Mouse (Mus musculus) adrenal gland (tissue): Measurements from ENCODE around the gene Arntl.
"Not testable (repeated sequence)": the region's sequence is repeated elsewhere in the genome, so short reads cannot be mapped to it uniquely, and the experiment has no call there.

Experiments used
- intact Hi-C: fragments of 180-260 bp; cut with DNase I; formaldehyde crosslinking; loops from one replicate; pipeline ENCODE4 v1.15.1; 2025

The Arntl gene

DNA sequence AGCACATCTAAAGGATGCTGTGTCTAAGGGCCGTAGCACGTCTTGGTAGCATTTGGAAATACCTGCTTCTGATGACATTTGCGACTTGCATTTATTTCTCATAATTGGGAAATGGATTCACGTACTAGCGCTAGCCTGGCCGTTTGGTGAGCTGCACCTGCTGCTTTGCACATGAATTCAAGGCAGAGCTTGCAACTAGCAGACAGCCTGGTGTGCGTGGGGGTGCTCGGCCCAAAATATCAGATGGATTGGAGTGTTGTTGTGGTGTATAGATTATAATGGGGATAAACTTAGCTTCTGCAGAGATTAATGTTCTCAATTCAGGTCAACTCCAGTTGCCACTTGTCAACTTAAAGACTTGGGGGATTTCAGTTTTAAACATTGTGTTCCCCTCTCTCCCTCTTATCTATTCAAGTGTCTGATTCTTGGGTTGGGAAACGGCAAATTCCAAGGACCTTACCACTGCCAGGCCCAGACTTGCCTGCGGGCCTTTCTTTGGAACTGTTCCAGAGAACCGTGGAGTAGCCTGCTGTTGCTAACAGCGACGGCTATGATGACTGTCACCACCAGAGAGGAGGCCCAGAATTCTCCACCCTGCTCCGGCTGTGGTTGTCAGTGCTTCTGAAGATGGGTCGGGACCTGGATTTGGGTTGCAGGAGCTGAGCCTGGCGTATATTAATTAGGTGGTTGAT is 42.0 kb downstream of the Arntl start:
- intact Hi-C loops = no loop called here

DNA sequence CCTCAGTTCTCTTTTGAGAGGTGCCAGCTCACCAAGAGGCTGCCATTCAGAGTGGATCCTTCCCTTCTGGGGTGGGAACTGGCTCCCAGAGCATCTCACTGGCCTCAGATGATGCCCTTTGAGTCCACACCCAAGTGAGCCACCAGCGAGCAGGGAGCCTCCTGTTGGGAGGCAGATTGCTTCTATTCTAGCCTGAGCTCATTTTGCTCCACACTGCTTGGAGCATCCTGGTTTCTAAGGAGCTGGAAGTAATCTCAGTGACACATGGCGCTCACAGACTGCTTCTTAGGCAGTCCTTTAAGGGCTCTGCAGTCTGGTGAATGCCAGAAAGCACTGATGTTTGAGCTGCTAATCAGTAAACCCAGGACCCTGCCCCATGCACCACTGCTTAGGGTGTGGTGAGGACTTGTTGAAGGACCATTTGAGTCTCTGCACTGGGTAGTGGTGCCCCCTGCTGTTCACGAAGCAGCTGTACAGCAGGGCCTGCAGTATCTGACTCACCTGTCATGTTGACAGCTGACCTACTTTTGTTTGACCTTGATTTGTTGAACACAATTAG is 43.2 kb downstream of the Arntl start:
- intact Hi-C loops = loop anchor here (5.0 kb wide), 2 partner anchors 43 to 108 kb away; partner anchors contain the start of gene Arntl

DNA sequence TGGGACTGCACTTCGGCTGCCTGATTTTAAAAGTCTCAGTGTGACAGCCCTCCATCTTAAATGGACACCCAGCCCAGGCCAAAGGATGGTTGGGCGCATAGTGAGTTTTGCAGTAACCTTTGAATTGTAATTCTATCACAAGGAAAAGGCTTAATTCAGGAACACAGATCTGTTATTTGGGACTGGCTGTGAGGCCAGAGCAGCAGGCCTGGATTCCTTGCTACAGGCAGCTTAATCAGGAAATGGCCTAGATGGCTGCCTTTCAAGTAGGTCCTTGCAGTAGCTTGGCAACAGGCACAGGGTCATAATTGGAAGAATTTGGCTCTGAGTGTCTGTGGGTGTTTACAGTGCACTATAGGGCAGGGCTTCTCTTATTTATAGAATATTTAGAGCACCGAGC is 43.7 kb downstream of the Arntl start:
- intact Hi-C loops = loop anchor here (5.0 kb wide), 2 partner anchors 44 to 109 kb away; partner anchors contain the start of gene Arntl

DNA sequence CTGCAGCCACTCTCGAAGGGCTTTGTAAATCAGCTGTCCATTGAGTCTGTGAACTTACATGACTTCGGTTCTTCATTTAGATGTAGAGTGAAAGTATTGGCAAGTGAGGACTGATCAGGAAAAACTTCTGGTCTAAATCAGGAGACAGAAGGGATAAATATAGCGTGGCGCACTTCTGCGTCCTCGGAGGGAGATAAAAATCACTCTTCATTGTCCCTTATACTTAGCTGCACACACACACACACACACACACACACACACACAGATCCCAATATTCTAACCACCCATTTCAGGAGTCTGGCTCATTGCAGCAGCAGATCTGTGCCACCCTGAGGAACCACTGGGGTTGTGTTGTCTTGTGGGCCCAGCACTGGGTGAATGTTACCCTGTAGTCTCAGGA is 44.3 kb downstream of the Arntl start:
- intact Hi-C loops = loop anchor here (5.0 kb wide), 2 partner anchors 44 to 109 kb away; partner anchors contain the start of gene Arntl

DNA sequence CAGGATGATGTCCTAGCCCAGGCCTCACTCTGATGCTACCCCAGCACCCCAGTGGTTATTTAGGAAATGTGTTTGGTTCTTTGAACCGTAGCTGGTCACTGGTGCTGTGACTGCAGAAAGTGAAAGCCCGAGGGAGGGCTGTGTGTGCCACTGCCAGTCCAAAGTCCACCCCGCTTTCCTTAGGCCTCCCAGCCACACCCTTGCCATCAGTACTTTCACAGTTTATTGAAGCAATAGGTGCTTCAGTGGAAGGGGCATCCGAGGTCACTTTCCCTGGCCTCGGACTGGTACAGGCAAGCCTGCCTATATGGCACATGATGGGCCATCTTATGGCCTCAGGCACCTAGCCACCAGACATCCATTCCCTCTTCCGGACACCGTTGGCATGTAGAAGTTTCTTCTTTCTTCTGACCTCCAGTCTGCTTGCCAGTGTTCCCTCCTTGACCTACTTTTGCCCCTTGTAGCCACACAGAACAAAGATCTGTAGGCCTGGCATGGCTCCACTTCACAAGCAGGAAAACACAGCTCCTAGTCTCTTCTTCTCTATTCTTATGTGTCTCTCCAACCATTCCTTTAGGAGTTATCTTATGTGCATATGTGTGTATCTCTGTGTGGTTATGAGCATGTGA is 46.6 kb downstream of the Arntl start:
- intact Hi-C loops = loop anchor here (5.0 kb wide), 2 partner anchors 47 to 112 kb away; partner anchors contain the start of gene Arntl

DNA sequence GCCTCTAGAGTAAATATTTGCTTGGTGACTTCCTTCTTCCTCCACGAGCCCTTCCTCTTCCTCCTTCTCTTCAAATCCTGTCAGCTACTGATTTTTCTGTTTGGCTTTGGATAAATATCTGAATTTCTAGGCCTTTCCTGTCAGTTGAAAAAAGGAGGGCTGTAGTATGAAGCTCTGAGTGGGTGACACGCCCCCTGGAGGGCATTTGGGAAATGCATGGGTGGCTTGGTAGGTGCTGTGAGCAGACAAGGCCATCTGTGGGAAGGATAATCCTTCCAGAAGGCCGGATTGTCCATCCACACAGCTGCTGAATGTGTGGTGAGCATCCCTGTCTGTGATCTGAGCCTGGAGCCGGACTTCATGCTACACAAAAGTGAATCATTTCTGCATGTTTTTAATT is 48.8 kb downstream of the Arntl start:
- intact Hi-C loops = no loop called here

DNA sequence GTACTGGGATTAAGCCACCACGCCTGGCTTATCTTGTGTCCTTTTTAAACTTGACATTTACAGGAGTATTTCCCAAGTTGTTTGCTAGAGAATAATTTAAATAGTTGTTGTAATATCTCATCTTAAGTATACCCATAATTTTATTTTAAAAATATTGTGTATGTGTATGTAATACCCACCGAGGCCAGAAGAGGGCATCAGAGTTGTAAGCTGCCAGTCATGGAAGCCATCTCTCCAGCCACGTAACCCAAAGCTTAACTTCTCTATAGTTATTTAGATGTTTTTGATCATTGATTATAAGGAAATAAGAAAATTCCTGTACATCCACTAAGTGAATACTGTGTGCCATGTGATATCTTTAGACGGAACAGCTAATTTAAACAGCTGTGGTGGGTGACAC is 51.2 kb downstream of the Arntl start:
- intact Hi-C loops = no loop called here

DNA sequence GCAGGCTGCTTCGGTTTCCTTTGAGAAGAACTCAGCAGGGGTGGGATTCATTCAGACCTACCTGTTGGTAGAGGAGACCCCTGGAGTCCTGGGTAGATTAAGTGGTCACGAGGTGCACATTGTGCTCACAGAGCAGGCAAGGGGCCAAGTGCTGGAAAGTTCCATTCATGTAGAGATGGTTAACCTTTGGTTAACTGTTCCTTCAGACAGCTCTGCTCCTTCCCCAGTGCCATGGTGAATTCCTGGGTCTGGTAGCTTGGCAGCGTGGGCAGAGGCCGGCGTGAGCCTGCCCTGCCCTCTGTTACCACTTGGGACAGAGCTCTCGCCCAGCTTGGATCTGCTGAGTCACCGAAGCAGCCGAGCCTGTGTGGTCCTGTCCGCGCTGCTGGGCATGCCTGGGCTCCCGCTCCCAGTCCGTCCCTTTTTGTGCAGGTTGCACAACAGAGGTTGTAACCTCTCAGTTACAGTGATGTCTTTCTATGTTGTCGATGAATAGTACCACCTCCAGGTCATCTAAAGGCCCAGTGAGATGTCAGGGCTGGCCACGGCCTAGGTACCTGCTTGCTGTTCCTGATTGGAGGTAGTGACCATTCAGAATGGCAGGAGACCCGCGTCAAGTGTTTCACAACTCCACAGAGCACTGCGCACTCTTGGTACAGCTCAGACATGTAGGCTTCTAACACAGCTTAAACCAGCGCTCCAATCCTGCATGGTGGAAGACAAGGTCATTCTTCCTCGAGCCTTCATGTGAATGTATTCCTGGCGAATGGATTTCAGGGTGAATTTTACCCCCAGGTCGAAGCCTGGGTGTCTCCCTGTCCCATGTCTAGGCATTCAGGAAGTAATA is 53.3 kb downstream of the Arntl start:
- intact Hi-C loops = no loop called here

DNA sequence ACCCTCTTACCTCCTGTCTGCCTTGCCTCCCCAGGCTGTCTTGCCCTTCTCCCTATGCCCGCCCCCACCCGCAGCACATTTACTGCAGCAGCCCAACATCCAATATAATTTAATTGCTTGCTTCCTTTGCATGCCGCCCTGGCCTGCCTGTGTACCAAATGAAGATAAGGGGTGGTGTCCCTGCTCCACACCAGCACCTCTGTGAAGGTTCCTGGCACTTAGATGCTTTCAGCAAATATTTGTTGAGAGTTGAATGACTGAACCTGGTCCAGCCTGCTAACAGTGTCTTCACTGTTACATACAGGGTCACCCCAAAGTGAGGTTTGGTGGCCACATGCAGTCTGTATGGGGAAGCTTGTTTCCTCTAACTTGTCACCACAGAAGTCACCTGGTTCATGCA is 54.4 kb downstream of the Arntl start:
- intact Hi-C loops = no loop called here

DNA sequence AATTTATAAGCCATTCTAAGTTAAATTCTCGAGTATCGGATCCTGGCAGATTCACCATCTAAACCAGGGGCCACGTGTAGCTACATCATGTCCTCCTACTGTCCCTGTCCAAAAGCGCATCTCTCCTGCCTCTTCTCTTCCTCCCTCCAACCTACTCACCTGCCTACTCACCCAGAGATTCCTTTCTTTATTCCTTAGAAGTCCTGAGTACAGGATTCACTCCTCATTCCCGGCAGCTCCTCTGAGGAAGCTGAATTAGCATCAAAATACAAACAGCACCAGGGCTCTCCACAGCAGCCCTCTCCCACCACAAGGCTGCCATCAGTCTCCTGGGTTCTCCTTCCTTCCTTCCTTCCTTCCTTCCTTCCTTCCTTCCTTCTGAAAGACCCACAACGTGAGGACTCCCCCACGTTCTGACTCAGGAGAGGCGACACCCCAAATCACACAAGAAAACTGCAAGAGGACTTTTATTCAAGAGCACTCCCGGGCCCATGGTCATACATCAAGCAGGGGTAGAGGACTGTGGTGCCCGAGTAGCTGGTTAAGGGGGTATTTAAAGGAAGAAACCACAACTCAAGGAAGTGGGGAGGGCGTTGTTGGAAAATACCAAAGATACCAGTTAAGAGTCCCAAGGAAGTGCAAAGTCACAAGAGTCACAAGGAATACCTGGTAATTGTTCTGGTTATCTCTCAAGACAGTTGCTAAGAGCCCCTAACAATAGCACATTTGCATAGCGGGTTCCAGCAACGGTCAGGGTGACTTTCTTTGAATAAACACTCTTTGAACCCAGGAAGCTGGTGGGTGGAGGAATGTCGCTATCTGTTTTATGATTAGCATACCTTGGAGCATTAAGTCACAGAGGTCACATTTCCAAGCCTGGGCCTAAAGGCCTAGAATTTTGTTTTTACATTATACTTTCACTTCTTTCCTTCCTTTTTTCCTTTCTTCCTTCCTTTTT is 55.5 kb downstream of the Arntl start:
- intact Hi-C loops = not testable (repeated sequence)

DNA sequence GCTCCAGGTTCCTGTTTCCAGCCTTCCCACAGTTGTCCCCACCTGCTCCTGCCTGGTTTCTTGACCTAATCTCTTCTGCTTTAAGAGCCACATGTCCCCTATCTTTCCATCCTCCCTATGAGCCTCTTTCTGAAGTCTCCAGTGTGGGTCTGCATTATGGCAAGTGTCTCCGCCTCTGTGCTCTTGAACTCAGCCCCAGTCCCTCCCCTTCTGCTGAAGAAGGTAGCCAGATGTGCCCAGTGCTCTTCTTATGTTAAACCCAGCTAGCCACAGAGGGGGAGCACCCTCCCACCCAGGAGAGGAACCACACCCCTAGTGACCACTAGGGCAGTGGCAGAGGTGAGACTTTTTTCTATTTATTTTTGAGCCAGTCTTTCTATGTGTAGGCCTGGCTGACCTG is 56.7 kb downstream of the Arntl start:
- intact Hi-C loops = no loop called here

DNA sequence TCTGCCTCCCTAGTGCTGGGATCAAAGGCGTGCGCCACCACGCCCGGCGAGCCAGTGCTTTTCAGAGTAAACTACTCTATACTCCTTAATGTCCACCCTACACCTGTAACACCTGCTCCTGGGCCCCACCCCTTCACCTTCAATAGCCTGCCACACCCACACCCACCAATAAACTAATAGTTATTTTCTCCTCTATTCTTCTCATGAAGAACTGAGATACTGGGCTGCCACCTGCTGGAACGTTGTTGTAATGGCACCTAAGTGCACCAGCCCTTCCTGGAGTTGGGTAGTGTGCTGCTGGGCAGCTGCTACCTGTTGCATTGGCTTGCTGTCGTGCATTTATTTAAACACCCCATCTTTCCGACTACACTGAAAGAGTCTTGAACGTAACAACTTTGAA is 61.0 kb downstream of the Arntl start:
- intact Hi-C loops = loop anchor here (1.0 to 5.0 kb wide), 2 partner anchors 125 to 351 kb away; no protein-coding TSS in a partner anchor

DNA sequence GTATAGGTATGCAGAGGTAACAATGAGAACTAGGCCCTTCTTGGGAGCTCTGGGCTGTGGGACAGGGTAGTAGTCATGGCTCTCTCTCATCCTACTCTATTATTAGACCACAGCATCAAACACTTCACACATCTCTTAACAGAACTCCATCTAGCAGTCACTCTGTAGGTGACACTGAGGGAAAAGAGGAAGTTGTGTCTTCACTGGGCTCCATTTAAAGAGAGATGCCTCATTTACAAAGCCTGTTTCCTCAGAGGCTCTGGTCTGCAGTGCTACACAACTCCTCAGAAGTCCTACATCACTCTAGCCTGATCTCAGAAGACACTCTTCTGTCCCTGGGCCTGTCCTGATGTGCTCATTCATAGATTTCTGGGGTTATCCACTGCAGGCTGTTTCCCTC is 61.8 kb downstream of the Arntl start:
- intact Hi-C loops = loop anchor here (5.0 kb wide), 1 partner anchor 352 kb away; no protein-coding TSS in a partner anchor

DNA sequence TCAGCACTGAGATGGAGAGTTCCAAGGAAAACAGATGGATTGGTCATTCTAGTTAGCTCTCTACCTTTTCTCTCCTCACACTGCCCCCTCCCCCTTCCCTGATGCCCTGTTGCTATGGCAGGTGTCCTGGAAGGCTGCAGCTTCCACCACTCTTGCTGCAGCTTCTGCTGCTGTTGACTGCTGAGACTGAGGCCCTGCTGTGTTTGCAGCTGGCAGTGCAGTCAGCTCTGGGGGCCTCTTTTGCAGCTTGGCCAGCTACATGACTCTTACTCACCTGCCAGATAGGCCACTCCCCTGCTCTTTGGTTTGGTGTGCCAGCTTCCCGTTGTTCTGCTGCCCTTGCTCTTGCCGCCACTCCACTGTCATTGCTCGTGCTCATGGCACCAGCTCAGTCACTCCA is 62.7 kb downstream of the Arntl start:
- intact Hi-C loops = loop anchor here (5.0 kb wide), 1 partner anchor 353 kb away; no protein-coding TSS in a partner anchor

DNA sequence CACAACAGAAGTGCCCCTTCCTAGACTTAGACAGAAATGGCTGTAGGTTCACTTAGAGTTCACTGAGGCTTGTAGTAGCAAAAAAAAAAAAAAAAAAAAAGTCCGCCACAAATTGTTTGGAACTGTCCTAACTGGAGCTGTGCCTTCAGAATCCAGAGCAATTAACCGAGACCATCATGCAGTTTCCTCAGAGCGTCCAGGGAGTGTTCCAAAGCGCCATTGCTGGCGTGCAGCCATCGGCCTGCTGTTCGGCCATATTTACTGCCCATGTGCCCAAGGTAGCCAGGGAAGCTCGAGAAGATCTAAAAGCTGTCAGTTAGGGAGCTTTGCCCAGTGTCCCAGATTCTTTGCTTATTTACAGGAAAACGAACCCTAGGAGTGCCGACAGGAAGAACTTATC is 63.3 kb downstream of the Arntl start:
- intact Hi-C loops = no loop called here

DNA sequence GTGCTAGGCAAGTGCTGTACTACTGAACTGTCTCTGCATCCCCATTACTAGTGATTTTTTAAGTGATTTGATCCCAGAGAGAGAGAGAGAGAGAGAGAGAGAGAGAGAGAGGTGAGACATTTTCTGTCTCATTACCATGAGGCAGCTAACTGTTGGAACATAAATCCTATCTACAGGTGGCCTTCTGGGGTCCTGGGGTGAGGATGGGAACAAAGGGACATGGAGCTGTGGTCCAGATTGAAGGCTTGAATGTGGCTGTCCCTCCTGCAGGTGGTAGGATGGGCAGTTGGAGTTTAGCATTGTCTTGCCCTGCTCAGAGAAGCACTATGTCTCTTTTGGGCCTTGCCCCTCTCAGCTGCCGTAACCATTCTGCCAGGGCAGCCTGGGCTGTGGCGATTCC is 63.7 kb downstream of the Arntl start:
- intact Hi-C loops = no loop called here

DNA sequence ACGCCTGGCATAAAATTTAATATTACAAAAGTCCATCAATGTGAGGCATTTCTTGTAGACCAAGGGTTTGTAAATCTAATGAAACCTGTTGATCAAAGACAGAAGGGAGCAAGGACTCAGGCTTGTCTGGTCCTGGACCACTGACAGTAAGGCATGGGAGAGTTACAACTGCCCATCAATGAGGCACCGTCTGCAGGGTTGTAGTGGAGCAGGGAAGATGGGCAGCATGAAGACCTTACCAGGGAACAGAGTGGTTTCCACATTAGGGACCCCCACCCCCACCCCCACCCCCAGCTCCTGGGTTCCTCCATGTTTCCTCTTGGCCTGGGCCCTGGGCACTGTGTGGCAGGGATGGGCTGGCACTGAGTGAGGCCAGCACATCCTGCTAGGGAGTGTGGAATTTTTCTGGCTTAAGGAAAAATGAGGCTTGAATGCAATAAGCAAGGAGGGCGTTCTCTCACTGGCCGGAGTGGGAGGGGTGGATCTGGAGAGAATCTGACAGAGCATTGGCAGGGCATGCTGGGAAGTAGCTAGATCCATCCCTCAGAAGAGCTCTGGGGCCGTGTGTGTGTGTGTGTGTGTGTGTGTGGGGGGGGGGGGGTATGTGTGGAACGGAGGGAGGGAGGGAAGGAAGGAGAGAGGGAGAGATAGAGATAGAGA is 65.2 kb downstream of the Arntl start:
- intact Hi-C loops = no loop called here

DNA sequence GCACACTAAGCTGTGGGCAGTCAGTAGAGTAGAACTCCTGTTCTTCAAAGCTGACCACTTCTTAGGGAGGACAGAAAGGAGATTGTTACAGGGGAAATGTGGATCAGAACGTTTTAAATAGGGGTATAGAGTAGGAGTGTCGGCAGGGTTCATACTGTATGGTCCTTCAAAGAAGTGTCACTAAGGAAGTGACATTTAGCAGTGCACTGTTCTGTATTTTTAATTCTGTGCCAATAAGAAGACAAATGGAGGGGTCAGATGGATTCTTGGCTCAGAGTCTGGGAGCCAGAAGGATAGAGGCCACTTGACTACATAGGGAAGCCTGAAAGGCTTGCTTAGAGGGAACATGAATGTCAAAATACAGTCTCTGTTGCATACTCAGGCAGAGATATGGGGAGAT is 70.0 kb downstream of the Arntl start:
- intact Hi-C loops = no loop called here

DNA sequence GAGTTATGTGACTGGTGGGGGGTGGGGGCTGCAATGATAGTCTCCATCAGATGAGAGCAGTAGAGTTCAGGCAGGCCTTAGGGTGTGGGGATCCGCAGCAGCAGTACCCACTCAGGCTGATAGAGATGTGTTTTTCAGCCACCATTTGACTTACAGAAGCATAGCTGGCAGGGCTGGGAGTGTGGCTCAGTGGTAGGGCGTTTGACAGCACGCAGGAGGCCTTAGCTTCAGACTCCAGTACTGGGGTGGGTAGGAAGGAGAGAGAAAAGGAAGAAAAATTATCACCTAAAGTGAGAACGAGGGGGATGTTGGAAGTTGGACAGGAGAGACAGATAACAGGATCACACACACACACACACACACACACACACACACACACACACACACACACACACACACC is 71.2 kb downstream of the Arntl start:
- intact Hi-C loops = no loop called here

DNA sequence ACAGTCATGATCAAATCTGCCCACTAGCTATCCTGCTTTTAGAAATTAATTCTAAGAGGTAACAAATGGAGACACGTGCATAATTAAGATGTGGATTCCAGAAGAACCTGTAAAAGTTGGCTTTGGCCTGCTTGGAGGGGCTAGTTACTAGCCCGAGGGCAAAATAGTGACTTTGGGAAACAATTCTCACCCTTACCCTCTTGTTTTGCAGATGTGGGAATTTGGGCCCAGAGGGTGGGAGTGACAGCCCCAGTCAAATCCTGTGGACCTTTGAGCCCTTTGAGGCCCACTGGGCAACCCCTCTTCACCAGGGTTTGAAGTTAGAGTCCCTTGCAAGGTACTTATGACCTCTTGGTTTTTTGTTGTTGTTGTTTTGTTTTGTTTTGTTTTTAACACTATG is 72.0 kb downstream of the Arntl start:
- intact Hi-C loops = no loop called here
